Mouse (Mus musculus): ENCODE measurements around the gene Ttf2. TPM values are rescaled to one million over a fixed set of nuclear protein-coding genes. Genes with fewer than 3 reads are reported as not detected.

Gene Ttf2
- polyA plus RNA-seq, 1 experiment from 2014 or later = 6.1 TPM

DNA sequence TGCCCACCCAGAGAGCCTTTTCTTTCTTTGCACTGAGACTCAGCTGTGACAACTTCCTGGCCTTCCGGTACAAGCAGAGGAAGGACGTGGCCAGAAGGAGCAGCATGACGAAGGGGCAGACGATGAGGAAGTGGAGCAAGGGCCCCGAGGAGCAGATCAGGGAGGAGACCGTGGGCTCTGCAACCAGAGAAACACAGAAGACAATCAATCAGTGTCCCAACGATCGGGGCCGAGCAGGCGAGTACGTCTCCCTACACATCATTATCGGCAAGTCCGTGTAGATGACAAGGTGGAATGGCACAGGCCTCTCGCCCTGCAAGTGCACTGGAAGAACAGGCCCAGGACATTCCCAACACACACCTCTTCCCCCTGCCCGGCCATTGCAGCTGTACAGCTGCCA lies 24.3 kb upstream of the Ttf2 start:
- no peak overlapping the region for H3K9ac ChIP-seq (ENCODE audit: low read depth, low read length)
- H3K27ac ChIP-seq (ENCODE audit: low read length) = no peak overlapping the region
- no peak for ATAC-seq (ENCODE audit: low read depth)
- H3K9me3 ChIP-seq (replicated peaks; ENCODE audit: control insufficient read depth, low read length) = no peaks in the 10 kb centered on the region
- no peak overlapping the region for H3K4me2 ChIP-seq (ENCODE audit: low read depth, low read length)
- H3K4me3 ChIP-seq (ENCODE audit: low read depth, low read length) = no peak overlapping the region
- 24% methylated on average over 15 of the region's 15 CpGs for WGBS (ENCODE audit: insufficient replicate concordance)
- H3K4me1 ChIP-seq (ENCODE audit: control insufficient read depth, low read depth, low read length) = no peaks in the 10 kb centered on the region
- H3K36me3 ChIP-seq (ENCODE audit: control insufficient read depth, insufficient read depth) = no peaks in the 10 kb centered on the region
- H3K27me3 ChIP-seq (ENCODE audit: control insufficient read depth, insufficient read depth, low read depth, low read length) = no peaks in the 10 kb centered on the region

DNA sequence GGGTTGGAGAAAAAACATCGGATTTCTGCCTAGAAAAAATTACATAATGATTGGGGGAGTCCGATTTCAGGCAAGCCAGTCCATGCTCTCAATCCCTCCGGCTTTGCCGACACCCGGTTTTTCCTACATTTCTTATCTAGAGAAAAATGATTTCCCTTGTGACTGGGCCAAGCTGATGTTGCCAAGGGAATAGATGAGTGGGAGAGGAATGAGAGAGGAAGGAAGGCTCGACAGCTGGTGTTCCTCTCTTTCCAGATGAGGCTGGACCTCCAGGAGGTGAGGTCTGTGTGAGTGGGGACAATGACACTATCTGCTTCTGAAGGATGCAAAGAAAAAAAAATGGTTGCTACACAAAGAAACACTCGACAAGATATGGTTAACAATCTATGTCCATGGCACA lies 23.7 kb upstream of the Ttf2 start:
- Histone ChIP-seq H3K36me3 (ENCODE audit: control insufficient read depth, insufficient read depth) (no peaks in the 10 kb centered on the region), H3K9me3 (replicated peaks; ENCODE audit: control insufficient read depth, low read length) (no peaks in the 10 kb centered on the region), H3K4me1 (ENCODE audit: control insufficient read depth, low read depth, low read length) (no peaks in the 10 kb centered on the region), H3K4me3 (ENCODE audit: low read depth, low read length) (no peak overlapping the region), H3K27ac (ENCODE audit: low read length) (no peak overlapping the region), H3K9ac (ENCODE audit: low read depth, low read length) (no peak overlapping the region), H3K4me2 (ENCODE audit: low read depth, low read length) (no peak overlapping the region), H3K27me3 (ENCODE audit: control insufficient read depth, insufficient read depth, low read depth, low read length) (no peaks in the 10 kb centered on the region)
- WGBS (ENCODE audit: insufficient replicate concordance) = 64% methylated on average over 7 of the region's 7 CpGs
- no peak for ATAC-seq (ENCODE audit: low read depth)

DNA sequence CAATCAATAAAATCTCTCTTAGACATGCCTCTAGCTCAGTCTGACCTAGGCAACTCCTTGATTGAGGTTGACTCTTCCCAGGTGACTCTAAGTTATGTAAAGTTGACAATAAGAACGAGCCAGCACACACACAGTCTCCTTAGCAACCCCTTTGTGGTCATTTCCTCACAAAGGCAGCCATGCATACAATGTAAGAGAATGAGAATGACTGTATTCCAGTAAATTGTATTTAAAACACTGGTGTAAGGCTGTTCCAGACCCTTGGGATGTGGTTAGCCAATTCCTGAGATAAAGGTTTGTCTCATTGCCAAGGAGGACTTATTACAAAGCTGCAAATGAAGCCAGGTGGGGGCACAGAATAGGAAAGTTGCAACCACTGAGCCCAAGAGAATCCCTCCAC lies 20.8 kb upstream of the Ttf2 start:
- H3K27ac ChIP-seq (ENCODE audit: low read length) = no peak overlapping the region
- H3K36me3 ChIP-seq (ENCODE audit: control insufficient read depth, insufficient read depth) = no peaks in the 10 kb centered on the region
- no peak overlapping the region for H3K4me3 ChIP-seq (ENCODE audit: low read depth, low read length)
- no peak for ATAC-seq (ENCODE audit: low read depth)
- WGBS (ENCODE audit: insufficient replicate concordance) = 35% methylated on average over 1 of the region's 1 CpGs
- no peaks in the 10 kb centered on the region for H3K27me3 ChIP-seq (ENCODE audit: control insufficient read depth, insufficient read depth, low read depth, low read length)
- no peaks in the 10 kb centered on the region for H3K4me1 ChIP-seq (ENCODE audit: control insufficient read depth, low read depth, low read length)
- no peak overlapping the region for H3K4me2 ChIP-seq (ENCODE audit: low read depth, low read length)
- H3K9me3 ChIP-seq (replicated peaks; ENCODE audit: control insufficient read depth, low read length) = no peaks in the 10 kb centered on the region
- no peak overlapping the region for H3K9ac ChIP-seq (ENCODE audit: low read depth, low read length)

DNA sequence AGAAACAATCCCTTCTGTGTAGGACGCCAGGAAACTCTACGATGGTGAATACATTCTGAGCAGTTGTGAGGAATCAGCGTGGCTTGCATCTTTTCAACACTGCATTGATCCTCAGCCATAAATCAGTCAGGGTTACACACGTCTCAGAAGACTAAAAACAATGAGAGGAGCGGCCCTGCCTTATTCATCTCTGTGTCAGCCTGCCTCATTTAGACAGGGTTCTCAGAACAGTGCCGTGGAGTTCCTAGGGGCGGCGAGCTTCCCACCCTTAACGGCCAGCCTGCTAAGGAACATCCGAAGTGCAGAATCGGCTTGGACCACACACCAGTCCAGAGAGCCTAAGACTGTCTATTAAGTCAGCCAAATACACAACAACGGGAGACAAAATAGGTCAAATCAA lies 20.0 kb upstream of the Ttf2 start:
- Histone ChIP-seq H3K4me3 (ENCODE audit: low read depth, low read length) (no peak overlapping the region), H3K27me3 (ENCODE audit: control insufficient read depth, insufficient read depth, low read depth, low read length) (no peaks in the 10 kb centered on the region), H3K4me2 (ENCODE audit: low read depth, low read length) (no peak overlapping the region), H3K9ac (ENCODE audit: low read depth, low read length) (no peak overlapping the region), H3K9me3 (replicated peaks; ENCODE audit: control insufficient read depth, low read length) (no peaks in the 10 kb centered on the region), H3K36me3 (ENCODE audit: control insufficient read depth, insufficient read depth) (no peaks in the 10 kb centered on the region), H3K27ac (ENCODE audit: low read length) (no peak overlapping the region), H3K4me1 (ENCODE audit: control insufficient read depth, low read depth, low read length) (no peaks in the 10 kb centered on the region)
- no peak for ATAC-seq (ENCODE audit: low read depth)
- 54% methylated on average over 12 of the region's 12 CpGs for WGBS (ENCODE audit: insufficient replicate concordance)

DNA sequence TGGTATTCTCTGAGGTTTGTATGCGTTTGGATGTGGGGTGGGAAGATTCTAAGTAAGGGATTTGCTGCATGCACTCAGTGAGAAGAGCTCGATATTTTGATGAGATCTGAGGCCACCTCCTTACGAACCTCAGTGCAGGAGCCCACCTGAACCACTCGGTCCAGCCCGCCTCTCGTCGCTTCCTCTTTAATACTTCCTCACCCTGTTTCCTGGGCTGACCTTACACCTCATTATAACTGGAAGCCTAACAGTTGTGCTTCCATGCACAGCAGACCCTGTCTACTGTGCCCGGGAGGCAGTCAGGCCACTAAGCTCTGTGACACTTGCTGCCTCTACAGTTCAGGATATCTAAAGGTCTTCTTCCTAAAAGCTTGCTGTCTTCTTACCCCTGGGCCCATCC lies 9.8 kb upstream of the Ttf2 start:
- Histone ChIP-seq H3K4me1 (ENCODE audit: control insufficient read depth, low read depth, low read length) (no peaks in the 10 kb centered on the region), H3K4me3 (ENCODE audit: low read depth, low read length) (no peak overlapping the region), H3K27ac (ENCODE audit: low read length) (no peak overlapping the region), H3K9me3 (replicated peaks; ENCODE audit: control insufficient read depth, low read length) (no peaks in the 10 kb centered on the region), H3K27me3 (ENCODE audit: control insufficient read depth, insufficient read depth, low read depth, low read length) (no peaks in the 10 kb centered on the region), H3K4me2 (ENCODE audit: low read depth, low read length) (no peak overlapping the region), H3K36me3 (ENCODE audit: control insufficient read depth, insufficient read depth) (no peaks in the 10 kb centered on the region), H3K9ac (ENCODE audit: low read depth, low read length) (no peak overlapping the region)
- 21% methylated on average over 8 of the region's 8 CpGs for WGBS (ENCODE audit: insufficient replicate concordance)
- ATAC-seq (ENCODE audit: low read depth) = no peak

DNA sequence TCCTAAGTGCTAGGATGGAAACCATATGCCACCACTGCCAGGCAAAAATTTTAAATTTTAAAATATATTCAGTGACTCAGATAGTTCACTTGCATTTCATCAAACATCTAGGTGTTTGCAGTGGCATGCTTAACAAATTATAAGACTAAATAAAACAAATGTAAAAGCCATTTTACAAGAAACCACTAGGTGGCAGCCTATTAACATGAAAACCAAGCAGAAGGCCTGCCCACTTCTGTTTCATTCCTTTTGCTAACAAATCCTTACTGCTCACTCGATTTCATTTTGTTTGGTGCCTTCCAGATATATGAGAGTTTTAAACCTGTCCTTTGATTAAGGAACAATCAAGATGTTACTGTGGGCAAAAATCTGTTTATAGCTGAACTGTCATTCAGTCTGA lies 4.4 kb upstream of the Ttf2 start:
- Histone ChIP-seq H3K4me2 (ENCODE audit: low read depth, low read length) (no peak overlapping the region), H3K36me3 (ENCODE audit: control insufficient read depth, insufficient read depth) (no peaks in the 10 kb centered on the region), H3K9me3 (replicated peaks; ENCODE audit: control insufficient read depth, low read length) (no peaks in the 10 kb centered on the region), H3K4me3 (ENCODE audit: low read depth, low read length) (no peak overlapping the region), H3K4me1 (ENCODE audit: control insufficient read depth, low read depth, low read length) (peaks cover 5% of the 10 kb centered on the region), H3K27ac (ENCODE audit: low read length) (no peak overlapping the region), H3K27me3 (ENCODE audit: control insufficient read depth, insufficient read depth, low read depth, low read length) (no peaks in the 10 kb centered on the region), H3K9ac (ENCODE audit: low read depth, low read length) (no peak overlapping the region)
- WGBS (ENCODE audit: insufficient replicate concordance) = 0% methylated on average over 1 of the region's 1 CpGs
- no peak for ATAC-seq (ENCODE audit: low read depth)

DNA sequence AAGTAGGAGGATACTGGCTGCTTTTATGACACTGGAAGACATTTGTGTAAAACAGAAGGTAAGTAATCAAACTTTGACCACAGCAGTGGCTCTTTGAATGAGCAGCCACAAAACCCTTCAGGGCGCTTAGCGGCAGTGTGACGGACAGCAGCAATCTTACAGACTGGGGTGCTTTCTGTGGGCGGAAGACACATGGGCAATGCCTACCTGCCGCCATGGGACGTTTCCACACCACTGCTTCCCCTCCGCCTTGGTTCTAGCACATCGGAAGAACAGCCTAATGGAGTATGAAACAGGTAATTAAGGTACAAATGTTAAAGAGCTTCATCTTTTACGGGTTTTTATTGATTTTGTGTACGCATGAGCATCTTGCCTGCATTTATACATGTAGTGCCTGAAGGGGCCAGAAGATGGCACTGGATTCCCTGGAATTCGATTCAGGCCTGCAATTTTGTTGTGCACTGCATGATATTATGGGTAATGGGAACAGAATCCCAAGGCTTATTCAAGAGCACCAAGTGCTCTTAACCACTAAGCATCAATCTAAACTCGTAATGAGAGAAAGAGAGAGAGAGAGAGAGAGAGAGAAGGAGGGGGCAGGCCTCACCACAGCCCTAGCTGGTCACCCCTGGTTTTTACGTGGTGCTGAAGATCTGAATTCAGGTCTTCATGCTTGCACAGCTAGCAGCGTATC lies 5.5 kb downstream of the Ttf2 start:
- Histone ChIP-seq H3K4me1 (ENCODE audit: control insufficient read depth, low read depth, low read length) (peaks cover 5% of the 10 kb centered on the region), H3K9ac (ENCODE audit: low read depth, low read length) (no peak overlapping the region), H3K4me2 (ENCODE audit: low read depth, low read length) (no peak overlapping the region), H3K27me3 (ENCODE audit: control insufficient read depth, insufficient read depth, low read depth, low read length) (no peaks in the 10 kb centered on the region), H3K27ac (ENCODE audit: low read length) (no peak overlapping the region), H3K4me3 (ENCODE audit: low read depth, low read length) (no peak overlapping the region), H3K9me3 (replicated peaks; ENCODE audit: control insufficient read depth, low read length) (no peaks in the 10 kb centered on the region), H3K36me3 (ENCODE audit: control insufficient read depth, insufficient read depth) (peaks cover 31% of the 10 kb centered on the region)
- ATAC-seq (ENCODE audit: low read depth) = no peak
- WGBS (ENCODE audit: insufficient replicate concordance) = 80% methylated on average over 14 of the region's 14 CpGs

DNA sequence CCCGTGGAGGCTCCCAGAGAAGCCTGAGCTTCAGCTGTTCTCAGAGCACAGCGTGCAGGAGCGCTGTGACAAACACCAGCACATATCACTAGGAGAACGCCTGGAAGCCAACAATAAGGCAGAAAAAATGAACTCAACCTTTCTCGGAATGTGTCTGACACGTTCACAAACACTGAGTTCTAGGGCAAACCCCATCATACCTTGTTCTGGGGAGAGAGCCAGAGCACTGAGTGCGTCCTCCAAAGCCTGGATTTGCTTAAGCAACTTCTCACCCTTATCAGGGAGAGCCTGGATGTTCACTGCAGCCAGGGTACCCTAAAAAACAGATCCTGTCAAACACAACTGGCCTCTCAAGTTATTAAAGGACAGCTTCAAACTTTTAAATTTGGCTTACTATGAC lies 8.0 kb downstream of the Ttf2 start:
- no peak overlapping the region for H3K4me3 ChIP-seq (ENCODE audit: low read depth, low read length)
- 77% methylated on average over 7 of the region's 7 CpGs for WGBS (ENCODE audit: insufficient replicate concordance)
- peaks cover 48% of the 10 kb centered on the region for H3K36me3 ChIP-seq (ENCODE audit: control insufficient read depth, insufficient read depth)
- no peaks in the 10 kb centered on the region for H3K9me3 ChIP-seq (replicated peaks; ENCODE audit: control insufficient read depth, low read length)
- ATAC-seq (ENCODE audit: low read depth) = no peak
- no peaks in the 10 kb centered on the region; the same call in 1 of the 2 replicates for H3K4me1 ChIP-seq (ENCODE audit: control insufficient read depth, low read depth, low read length)
- H3K9ac ChIP-seq (ENCODE audit: low read depth, low read length) = no peak overlapping the region
- no peak overlapping the region for H3K27ac ChIP-seq (ENCODE audit: low read length)
- no peaks in the 10 kb centered on the region for H3K27me3 ChIP-seq (ENCODE audit: control insufficient read depth, insufficient read depth, low read depth, low read length)
- no peak overlapping the region for H3K4me2 ChIP-seq (ENCODE audit: low read depth, low read length)

DNA sequence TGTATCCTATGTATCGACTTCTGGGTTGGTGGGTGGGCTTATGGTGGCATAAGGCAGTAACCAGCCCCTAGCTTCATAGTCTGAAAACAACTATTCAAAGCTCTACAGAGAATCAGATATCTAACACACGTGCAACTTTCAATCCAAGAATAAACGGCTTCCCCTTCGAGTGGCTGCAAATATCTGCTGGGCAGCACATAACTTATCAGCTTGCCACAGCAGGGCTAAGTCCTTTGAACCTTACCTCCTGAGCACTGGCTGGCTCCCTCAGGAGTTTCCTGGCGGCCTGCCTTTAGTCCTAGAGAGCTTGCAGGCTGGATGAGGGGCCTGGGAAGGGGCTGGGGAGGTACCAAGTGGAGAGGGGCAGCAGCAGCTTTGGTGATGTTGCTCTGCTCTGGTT lies 8.5 kb downstream of the Ttf2 start:
- Histone ChIP-seq H3K27ac (ENCODE audit: low read length) (no peak overlapping the region), H3K4me3 (ENCODE audit: low read depth, low read length) (no peak overlapping the region), H3K4me1 (ENCODE audit: control insufficient read depth, low read depth, low read length) (no peaks in the 10 kb centered on the region; the same call in 1 of the 2 replicates), H3K36me3 (ENCODE audit: control insufficient read depth, insufficient read depth) (peaks cover 48% of the 10 kb centered on the region), H3K27me3 (ENCODE audit: control insufficient read depth, insufficient read depth, low read depth, low read length) (no peaks in the 10 kb centered on the region), H3K9ac (ENCODE audit: low read depth, low read length) (no peak overlapping the region), H3K9me3 (replicated peaks; ENCODE audit: control insufficient read depth, low read length) (no peaks in the 10 kb centered on the region), H3K4me2 (ENCODE audit: low read depth, low read length) (no peak overlapping the region)
- 49% methylated on average over 5 of the region's 5 CpGs for WGBS (ENCODE audit: insufficient replicate concordance)
- ATAC-seq (ENCODE audit: low read depth) = no peak
